11 mouse cellular contexts compared by ENCODE assay signal in genomic region chr8:110724493-110724892, GRCm38 (mm10). TPM values are rescaled to one million over a fixed set of nuclear protein-coding genes. Genes with fewer than 3 reads are reported as not detected.
A peak's percentile ranks its signal among the peaks of the same experiment; 100 is the strongest.
DNase-seq lines count a peak whose midpoint lies in the region; ATAC-seq lines count a peak whose summit lies in the region.
"Had no signal": no experiment of that assay in that cellular context is flagged by ENCODE, and none has a peak within 500 bp of the region (broad histone marks: within the 10 kb centered on the region; RNA-seq: fewer than 3 reads in every experiment).

No protein-coding gene starts in this region.

- H3K9ac ChIP-seq in hindbrain, embryonic 11.5 days (ENCODE audit: low read depth, low read length): no peak overlapping the region
- H3K9ac ChIP-seq in embryonic facial prominence, embryonic 12.5 days: no peak overlapping the region
- H3K9ac ChIP-seq in hindbrain, embryonic 12.5 days: peak overlapping the region; percentile 47; the same call in 1 of the 2 replicates
- H3K9ac ChIP-seq in midbrain, embryonic 15.5 days: no peak overlapping the region

- H3K4me3 ChIP-seq in hindbrain, embryonic 10.5 days: peak overlapping the region; percentile 21; the same call in 1 of the 2 replicates
- no peak overlapping the region for H3K4me3 ChIP-seq in hindbrain, embryonic 11.5 days (ENCODE audit: low read depth, low read length)
- H3K4me3 ChIP-seq in embryonic facial prominence, embryonic 12.5 days: no peak overlapping the region
- no peak overlapping the region for H3K4me3 ChIP-seq in hindbrain, embryonic 12.5 days
- H3K4me3 ChIP-seq in midbrain, embryonic 15.5 days: no peak overlapping the region
- H3K4me3 ChIP-seq: erythroblast, embryonic 14.5 days had no signal

- ATAC-seq in hindbrain, embryonic 11.5 days (ENCODE audit: low FRiP score): no peak
- ATAC-seq in embryonic facial prominence, embryonic 12.5 days (ENCODE audit: insufficient number of reproducible peaks, insufficient read depth, low FRiP score, low TSS enrichment): no peak
- no peak for ATAC-seq in hindbrain, embryonic 12.5 days (ENCODE audit: low FRiP score)
- no peak for ATAC-seq in midbrain, embryonic 15.5 days (replicated peaks)

- no peak for DNase-seq in hindbrain, embryonic 10.5 days (ENCODE audit: low spot score)
- no peak for DNase-seq in hindbrain, embryonic 11.5 days (ENCODE audit: low spot score)
- DNase-seq in frontal cortex, adult 2 months (ENCODE audit: extremely low spot score in 1 of 2, low spot score in 1 of 2): no peak
- DNase-seq in thymus, adult 18-20 months: no peak
- DNase-seq: heart, postnatal 4 days; lung, postnatal 36 days; thymus, postnatal 25 days had no signal

- peaks cover 9% of the 10 kb centered on the region; the same call in 1 of the 2 replicates for H3K27me3 ChIP-seq in hindbrain, embryonic 10.5 days (ENCODE audit: insufficient read depth, poor library complexity, severe bottlenecking)
- no peaks in the 10 kb centered on the region for H3K27me3 ChIP-seq in hindbrain, embryonic 11.5 days (ENCODE audit: control insufficient read depth, insufficient read depth, low read length)
- no peaks in the 10 kb centered on the region for H3K27me3 ChIP-seq in embryonic facial prominence, embryonic 12.5 days
- H3K27me3 ChIP-seq in hindbrain, embryonic 12.5 days: no peaks in the 10 kb centered on the region; the same call in 1 of the 2 replicates
- no peaks in the 10 kb centered on the region for H3K27me3 ChIP-seq in midbrain, embryonic 15.5 days (replicated peaks)

- peak overlapping the region; percentile 72 for H3K27ac ChIP-seq in hindbrain, embryonic 10.5 days
- H3K27ac ChIP-seq in hindbrain, embryonic 11.5 days (ENCODE audit: low read depth, low read length): no peak overlapping the region
- H3K27ac ChIP-seq in embryonic facial prominence, embryonic 12.5 days: peak overlapping the region; percentile 74; the same call in 1 of the 2 replicates
- peak overlapping the region; percentile 71 for H3K27ac ChIP-seq in hindbrain, embryonic 12.5 days
- peak overlapping the region; percentile 56 for H3K27ac ChIP-seq in midbrain, embryonic 15.5 days

- 75% methylated on average over 3 of the region's 3 CpGs for WGBS in hindbrain, embryonic 10.5 days
- 80% methylated on average over 3 of the region's 3 CpGs for WGBS in hindbrain, embryonic 11.5 days
- 74% methylated on average over 3 of the region's 3 CpGs for WGBS in embryonic facial prominence, embryonic 12.5 days
- 74% methylated on average over 3 of the region's 3 CpGs for WGBS in hindbrain, embryonic 12.5 days
- WGBS in midbrain, embryonic 15.5 days: 79% methylated on average over 3 of the region's 3 CpGs

- peaks cover 71% of the 10 kb centered on the region for H3K4me1 ChIP-seq in hindbrain, embryonic 10.5 days (replicated peaks)
- peaks cover 19% of the 10 kb centered on the region for H3K4me1 ChIP-seq in hindbrain, embryonic 11.5 days (replicated peaks; ENCODE audit: control insufficient read depth, insufficient read depth, low read length)
- H3K4me1 ChIP-seq in embryonic facial prominence, embryonic 12.5 days: peaks cover 64% of the 10 kb centered on the region
- H3K4me1 ChIP-seq in hindbrain, embryonic 12.5 days: peaks cover 64% of the 10 kb centered on the region
- peaks cover 64% of the 10 kb centered on the region for H3K4me1 ChIP-seq in midbrain, embryonic 15.5 days

- no peak overlapping the region for H3K4me2 ChIP-seq in hindbrain, embryonic 11.5 days (replicated peaks; ENCODE audit: low read depth, low read length)
- peak overlapping the region; percentile 8; the same call in 1 of the 2 replicates for H3K4me2 ChIP-seq in embryonic facial prominence, embryonic 12.5 days (replicated peaks)
- H3K4me2 ChIP-seq in hindbrain, embryonic 12.5 days (replicated peaks): peak overlapping the region; percentile 26
- peak overlapping the region; percentile 74 for H3K4me2 ChIP-seq in midbrain, embryonic 15.5 days

- no peaks in the 10 kb centered on the region for H3K9me3 ChIP-seq in hindbrain, embryonic 10.5 days
- no peaks in the 10 kb centered on the region for H3K9me3 ChIP-seq in hindbrain, embryonic 11.5 days (ENCODE audit: control insufficient read depth, low read length)
- H3K9me3 ChIP-seq in embryonic facial prominence, embryonic 12.5 days: no peaks in the 10 kb centered on the region
- H3K9me3 ChIP-seq in hindbrain, embryonic 12.5 days (replicated peaks): no peaks in the 10 kb centered on the region
- H3K9me3 ChIP-seq in midbrain, embryonic 15.5 days: no peaks in the 10 kb centered on the region

- H3K36me3 ChIP-seq in hindbrain, embryonic 10.5 days: peaks cover 58% of the 10 kb centered on the region
- peaks cover 8% of the 10 kb centered on the region; the same call in 1 of the 2 replicates for H3K36me3 ChIP-seq in hindbrain, embryonic 11.5 days (ENCODE audit: control insufficient read depth, insufficient read depth, low read length)
- peaks cover 36% of the 10 kb centered on the region for H3K36me3 ChIP-seq in embryonic facial prominence, embryonic 12.5 days
- H3K36me3 ChIP-seq in hindbrain, embryonic 12.5 days: peaks cover 41% of the 10 kb centered on the region
- peaks cover 16% of the 10 kb centered on the region for H3K36me3 ChIP-seq in midbrain, embryonic 15.5 days (replicated peaks)

RNA-seq across cellular contexts. Expression of gene Mtss1l, which starts 3.2 kb away (rescaled TPM):
- 6.4 and 6.9 TPM in 2 replicates for polyA plus RNA-seq in hindbrain, embryonic 10.5 days (2016; fragmentation: Nextera tagmentation; extraction: Ambion mirVana)
- polyA plus RNA-seq in hindbrain, embryonic 11.5 days (2014; fragmentation: Nextera tagmentation; extraction: Ambion mirVana): 10.5 and 10.8 TPM in 2 replicates
- polyA plus RNA-seq in embryonic facial prominence, embryonic 12.5 days (2016; fragmentation: Nextera tagmentation; extraction: Ambion mirVana): 10.9 and 17.4 TPM in 2 replicates
- polyA plus RNA-seq in hindbrain, embryonic 12.5 days (2016; fragmentation: Nextera tagmentation; extraction: Ambion mirVana): 21.6 and 23.3 TPM in 2 replicates
- 45.7 and 50.0 TPM in 2 replicates for polyA plus RNA-seq in midbrain, embryonic 15.5 days (2015; fragmentation: Nextera tagmentation; extraction: Ambion mirVana)
- polyA plus RNA-seq in frontal cortex, adult 2 months (2012; rRNA removed): 202 and 212 TPM in 2 replicates
